Comparison of ENCODE assay signal across 19 mouse cellular contexts in the genomic region with DNA sequence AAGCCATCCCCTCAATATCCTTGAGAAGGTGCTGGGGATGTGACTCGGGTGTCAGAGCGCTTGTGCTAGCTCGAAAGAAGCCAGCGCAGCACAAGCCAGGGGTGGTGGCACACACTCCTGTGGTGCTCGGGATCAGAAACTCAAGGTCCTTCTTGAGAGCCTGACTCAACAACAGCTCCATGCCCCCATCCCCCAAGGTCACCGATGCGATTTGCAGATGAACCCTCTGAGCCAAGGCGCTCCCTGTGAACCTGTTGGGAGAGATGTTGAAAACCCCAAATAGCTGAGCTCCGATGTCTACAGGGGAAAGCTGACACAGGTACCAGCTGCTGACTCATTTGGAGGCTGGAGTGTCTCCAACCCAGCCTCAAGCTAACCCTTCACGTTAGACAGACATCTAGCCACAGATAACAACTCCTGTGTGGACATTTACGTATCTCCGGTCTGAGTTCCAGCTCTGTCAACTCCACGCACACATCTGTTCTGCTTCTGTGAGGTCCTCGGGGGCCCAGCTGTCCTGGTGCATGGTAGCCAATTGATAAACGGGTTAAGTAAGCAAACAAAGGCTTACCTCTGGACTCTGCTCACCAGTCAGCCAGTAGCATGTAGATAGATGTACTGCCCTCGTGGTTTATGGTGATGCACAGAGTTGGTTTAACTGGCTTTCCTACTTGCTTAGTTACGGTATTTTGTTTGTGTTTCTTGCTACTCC. TPM values are rescaled to one million over a fixed set of nuclear protein-coding genes. Genes with fewer than 3 reads are reported as not detected.
DNase-seq lines count a peak whose midpoint lies in the region; ATAC-seq lines count a peak whose summit lies in the region.
"Had no signal": no experiment of that assay in that cellular context is flagged by ENCODE, and none has a peak within 500 bp of the region (broad histone marks: within the 10 kb centered on the region; RNA-seq: fewer than 3 reads in every experiment).

No protein-coding gene starts in this region.

- H3K4me3 ChIP-seq in liver, embryonic 11.5 days (ENCODE audit: low read depth, low read length): no peak overlapping the region
- no peak overlapping the region for H3K4me3 ChIP-seq in forebrain, embryonic 16.5 days (replicated peaks; ENCODE audit: low read length)
- H3K4me3 ChIP-seq: embryonic facial prominence, embryonic 12.5 days; heart, embryonic 15.5 days; layer of hippocampus, adult 2 months; limb, embryonic 10.5 days; midbrain, embryonic 12.5 days had no signal

- H3K27me3 ChIP-seq in liver, embryonic 11.5 days (replicated peaks; ENCODE audit: control insufficient read depth, insufficient read depth, low read length): no peaks in the 10 kb centered on the region
- H3K27me3 ChIP-seq in forebrain, embryonic 16.5 days (replicated peaks; ENCODE audit: control insufficient read depth, insufficient read depth, low read length): no peaks in the 10 kb centered on the region
- H3K27me3 ChIP-seq: embryonic facial prominence, embryonic 12.5 days; heart, embryonic 15.5 days; midbrain, embryonic 12.5 days had no signal

- no peak overlapping the region for H3K4me2 ChIP-seq in liver, embryonic 11.5 days
- no peak overlapping the region for H3K4me2 ChIP-seq in forebrain, embryonic 16.5 days (ENCODE audit: low read length)
- H3K4me2 ChIP-seq: embryonic facial prominence, embryonic 12.5 days; heart, embryonic 15.5 days; lung, embryonic 14.5 days; midbrain, embryonic 12.5 days had no signal

- peaks cover 5% of the 10 kb centered on the region; the same call in 1 of the 2 replicates for H3K4me1 ChIP-seq in liver, embryonic 11.5 days (replicated peaks; ENCODE audit: control insufficient read depth, insufficient read depth, low read length)
- no peaks in the 10 kb centered on the region for H3K4me1 ChIP-seq in forebrain, embryonic 16.5 days (replicated peaks; ENCODE audit: control insufficient read depth, insufficient read depth, low read length)
- H3K4me1 ChIP-seq: embryonic facial prominence, embryonic 12.5 days; heart, embryonic 15.5 days; limb, embryonic 10.5 days; midbrain, embryonic 12.5 days had no signal

- H3K9ac ChIP-seq in liver, embryonic 11.5 days (ENCODE audit: low read depth, low read length): no peak overlapping the region
- no peak overlapping the region for H3K9ac ChIP-seq in forebrain, embryonic 16.5 days (replicated peaks; ENCODE audit: low read depth, low read length)
- H3K9ac ChIP-seq: embryonic facial prominence, embryonic 12.5 days; heart, embryonic 15.5 days; lung, embryonic 14.5 days; midbrain, embryonic 12.5 days had no signal

- H3K9me3 ChIP-seq in liver, embryonic 11.5 days (ENCODE audit: control insufficient read depth, low read length): no peaks in the 10 kb centered on the region
- no peaks in the 10 kb centered on the region for H3K9me3 ChIP-seq in forebrain, embryonic 16.5 days (ENCODE audit: control insufficient read depth, low read length)
- H3K9me3 ChIP-seq: embryonic facial prominence, embryonic 12.5 days; heart, embryonic 15.5 days; limb, embryonic 10.5 days; midbrain, embryonic 12.5 days had no signal

- WGBS in liver, embryonic 11.5 days: 74% methylated on average over 17 of the region's 17 CpGs
- 95% methylated on average over 17 of the region's 17 CpGs for WGBS in forebrain, embryonic 16.5 days

- H3K27ac ChIP-seq in liver, embryonic 11.5 days (ENCODE audit: low read depth, low read length): no peak overlapping the region; the same call in 1 of the 2 replicates
- no peak overlapping the region for H3K27ac ChIP-seq in forebrain, embryonic 16.5 days (ENCODE audit: low read length)
- H3K27ac ChIP-seq: embryonic facial prominence, embryonic 12.5 days; heart, embryonic 15.5 days; kidney, postnatal 0 days; layer of hippocampus, adult 2 months; limb, embryonic 10.5 days; midbrain, embryonic 12.5 days had no signal

- DNase-seq in adrenal gland, adult 2 months: peak; percentile 43
- DNase-seq in adrenal gland, adult 18-20 months (ENCODE audit: low spot score in 2 of 2): no peak
- peak; percentile 33 to 59 for DNase-seq in adrenal gland, postnatal 36 days
- no peak for DNase-seq in liver, embryonic 11.5 days (ENCODE audit: low spot score)
- DNase-seq in cerebellum, postnatal 10 days: no peak
- DNase-seq in thymus, postnatal 0 days (ENCODE audit: low spot score): no peak
- DNase-seq: cerebellum, adult 11 months; lung, embryonic 14.5 days; lung, postnatal 4 days; right cerebral cortex, postnatal 25 days; thymus, postnatal 36 days had no signal

- peak; percentile 35; the same call in 1 of the 2 replicates for ATAC-seq in liver, embryonic 11.5 days (replicated peaks; ENCODE audit: low FRiP score)
- peak; percentile 89 for ATAC-seq in megakaryocyte-erythroid progenitor cell, adult 5-6 weeks (replicated peaks; ENCODE audit: low FRiP score, low TSS enrichment, poor library complexity, severe bottlenecking)
- no peak for ATAC-seq in forebrain, embryonic 16.5 days

- H3K36me3 ChIP-seq in liver, embryonic 11.5 days (ENCODE audit: control insufficient read depth, insufficient read depth, low read length): peaks cover 46% of the 10 kb centered on the region
- H3K36me3 ChIP-seq in forebrain, embryonic 16.5 days (ENCODE audit: control insufficient read depth, insufficient read depth): peaks cover 27% of the 10 kb centered on the region

RNA-seq across cellular contexts. Expression of a gene that starts 14.5 kb away (rescaled TPM):
- total RNA-seq in adrenal gland, adult 2 months (2021): 10 to 100 TPM; 17.1 to 19.8 TPM
- 49.2 and 55.1 TPM in 2 replicates for polyA plus RNA-seq in adrenal gland, adult 2 months (2012; rRNA removed)
- 10 to 100 TPM; 10.3 to 13.0 TPM for total RNA-seq in adrenal gland, adult 18-20 months (2021)
- 10 to 100 TPM; 13.9 to 18.6 TPM for total RNA-seq in adrenal gland, postnatal 36 days (2021)
- polyA plus RNA-seq in liver, embryonic 11.5 days (2014; fragmentation: Nextera tagmentation; extraction: Ambion mirVana): 13.9 and 14.1 TPM in 2 replicates
- total RNA-seq in megakaryocyte-erythroid progenitor cell, adult 5-6 weeks (2014; fragmentation: Nextera tagmentation): 23.9 and 24.2 TPM in 2 replicates
- total RNA-seq in megakaryocyte-erythroid progenitor cell, adult 5-6 weeks (2017): 13.8 and 16.7 TPM in 2 replicates
- 5.2 and 5.7 TPM in 2 replicates for polyA plus RNA-seq in thymus, postnatal 0 days (2015; fragmentation: Nextera tagmentation; extraction: Ambion mirVana)
- polyA plus RNA-seq in forebrain, embryonic 16.5 days (2015; fragmentation: Nextera tagmentation; extraction: Ambion mirVana): 4.7 and 5.9 TPM in 2 replicates

RNA-seq across cellular contexts. Expression of a gene that starts 19.9 kb away (rescaled TPM):
- 100 to 1,000 TPM; 187 to 199 TPM for total RNA-seq in adrenal gland, adult 2 months (2021)
- polyA plus RNA-seq in adrenal gland, adult 2 months (2012; rRNA removed): 12.2 and 21.1 TPM in 2 replicates
- total RNA-seq in adrenal gland, adult 18-20 months (2021): 100 to 1,000 TPM; 159 to 222 TPM
- 100 to 1,000 TPM; 212 to 227 TPM for total RNA-seq in adrenal gland, postnatal 36 days (2021)
- 430 and 458 TPM in 2 replicates for polyA plus RNA-seq in liver, embryonic 11.5 days (2014; fragmentation: Nextera tagmentation; extraction: Ambion mirVana)
- 142 and 148 TPM in 2 replicates for total RNA-seq in megakaryocyte-erythroid progenitor cell, adult 5-6 weeks (2014; fragmentation: Nextera tagmentation)
- 204 and 300 TPM in 2 replicates for total RNA-seq in megakaryocyte-erythroid progenitor cell, adult 5-6 weeks (2017)
- polyA plus RNA-seq in thymus, postnatal 0 days (2015; fragmentation: Nextera tagmentation; extraction: Ambion mirVana): 682 and 692 TPM in 2 replicates
- 458 and 491 TPM in 2 replicates for polyA plus RNA-seq in forebrain, embryonic 16.5 days (2015; fragmentation: Nextera tagmentation; extraction: Ambion mirVana)

Comparison
In these comparisons a context has a peak if more than half of its experiments do, and no peak if none do; other contexts are left out.
1. DNase-seq: peak in adrenal gland, adult 2 months (single experiment) and adrenal gland, postnatal 36 days (2 of 2); none in adrenal gland, adult 18-20 months (0 of 2), liver, embryonic 11.5 days (single experiment), cerebellum, postnatal 10 days (0 of 2) and thymus, postnatal 0 days (single experiment).